Mouse (Mus musculus) midbrain, postnatal 0 days (tissue): ENCODE measurements around the gene Gpr37l1. TPM values are rescaled to one million over a fixed set of nuclear protein-coding genes. Genes with fewer than 3 reads are reported as not detected.

Source experiments
- ATAC-seq: fragments of 200-750 bp; cut with Nextera tagmentation; 2 replicates; pipeline ENCODE4 v1.8.0; 2017; ENCODE audit warnings: moderate number of reproducible peaks, mild to moderate bottlenecking, moderate TSS enrichment, moderate library complexity; ENCODE audit not compliant: low FRiP score
- DNase-seq: peaks from one replicate; pipeline ENCODE4 v3.0.0-alpha.2; 2015; ENCODE audit warnings: low spot score
- H3K27ac ChIP-seq: fragments of 300-500 bp; sonication (generic); 2 replicates; pipeline ENCODE4 v1.5.1; 2014; ENCODE audit warnings: low read depth, mild to moderate bottlenecking, low read length, mixed read lengths
- H3K27me3 ChIP-seq: fragments of 300-500 bp; sonication (generic); 2 replicates; pipeline ENCODE4 v1.6.1; 2014; ENCODE audit warnings: low read length, control low read depth, mixed read lengths; ENCODE audit not compliant: insufficient read depth
- H3K36me3 ChIP-seq: fragments of 300-500 bp; sonication (generic); 2 replicates; pipeline ENCODE4 v1.6.1; 2014; ENCODE audit warnings: low read length, control low read depth, mixed read lengths; ENCODE audit not compliant: insufficient read depth
- H3K4me1 ChIP-seq: fragments of 300-500 bp; sonication (generic); 2 replicates; pipeline ENCODE4 v1.6.1; 2014; ENCODE audit warnings: mild to moderate bottlenecking, control low read depth, antibody characterized with exemption, low read length, mixed read lengths; ENCODE audit not compliant: insufficient read depth
- H3K4me2 ChIP-seq: fragments of 300-500 bp; sonication (generic); 2 replicates; pipeline ENCODE4 v1.6.1; 2014; ENCODE audit warnings: low read depth, mild to moderate bottlenecking, low read length, mixed read lengths; ENCODE audit not compliant: poor library complexity, severe bottlenecking
- H3K4me3 ChIP-seq: fragments of 300-500 bp; sonication (generic); 2 replicates; pipeline ENCODE4 v1.5.1; 2014; ENCODE audit warnings: low read depth, mild to moderate bottlenecking, low read length, moderate library complexity
- H3K9ac ChIP-seq: fragments of 300-500 bp; sonication (generic); replicated peaks from 2 replicates; pipeline ENCODE4 v1.6.1; 2014; ENCODE audit warnings: mild to moderate bottlenecking, low read length, moderate library complexity, mixed read lengths; ENCODE audit not compliant: poor library complexity, severe bottlenecking
- H3K9me3 ChIP-seq: fragments of 300-500 bp; sonication (generic); 2 replicates; pipeline ENCODE4 v1.6.1; 2016; ENCODE audit warnings: low read length, control low read depth
- CTCF ChIP-seq: IDR thresholded peaks from 2 replicates; pipeline ENCODE4 v1.5.1; 2016; ENCODE audit warnings: antibody characterized with exemption, mild to moderate bottlenecking
- WGBS: fragments of 180-500 bp; shearing (Covaris S2); extraction: QIAGEN DNeasy Blood & Tissue Kit; methylation state at CpG from one replicate; pipeline ENCODE4 v1.1.7; 2014; 5-methylcytosine and 5-hydroxymethylcytosine counted together
- polyA plus RNA-seq: library from polyadenylated mRNA; unstranded; fragments of >200 nt; fragmentation: Nextera tagmentation; extraction: Ambion mirVana; gene quantifications from 2 replicates; pipeline ENCODE4 v1.2.1, GENCODE M21; 2015
- total RNA-seq: library from RNA; depleted of rRNA; stranded (reverse); fragments of >200 nt; gene quantifications from 2 replicates; pipeline ENCODE4 v1.2.3, GENCODE M21; 2014

Gene Gpr37l1
- total and polyA plus RNA-seq, 2 experiments from 2014 or later = 8.8 to 25.7 TPM

DNA sequence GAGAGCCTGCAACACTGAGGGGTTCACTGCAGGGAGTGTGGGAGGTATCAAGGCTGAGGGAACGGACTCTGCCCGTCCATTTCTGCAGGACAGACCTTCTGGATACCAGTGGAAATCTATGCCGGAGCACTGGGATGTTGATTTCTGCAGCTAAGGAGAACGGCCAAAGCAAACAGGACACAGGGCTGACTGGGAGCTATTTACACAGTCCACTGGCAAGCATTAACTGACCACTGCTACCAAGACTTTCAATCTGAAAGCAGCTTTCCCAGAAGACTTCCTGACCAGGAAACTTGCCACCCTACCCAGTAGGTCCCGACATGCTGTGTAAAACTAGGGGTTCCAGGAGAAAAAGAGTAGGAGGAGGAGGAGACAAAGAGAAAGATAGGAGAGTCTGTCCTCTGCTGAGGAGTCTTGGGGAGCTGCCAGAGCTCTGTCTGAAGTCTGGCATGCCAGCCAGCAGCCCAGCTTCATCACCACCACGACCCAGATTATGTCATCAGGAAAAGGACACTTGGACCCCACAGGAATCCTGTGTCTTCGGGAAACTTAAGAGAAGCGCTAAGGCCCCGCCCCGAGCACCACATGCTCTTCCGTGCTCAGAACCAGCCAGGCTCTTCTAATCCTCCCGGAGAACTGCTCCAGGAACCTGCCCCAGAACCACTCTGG lies 2.2 kb upstream of the Gpr37l1 start:
- TF ChIP-seq CTCF = no peak
- no peak overlapping the region for H3K4me2 ChIP-seq
- DNase-seq (peak; percentile 58), ATAC-seq (peak; percentile 31; the same call in 1 of the 2 replicates)
- H3K9me3 ChIP-seq = no peaks in the 10 kb centered on the region
- no peaks in the 10 kb centered on the region for H3K4me1 ChIP-seq
- no peaks in the 10 kb centered on the region for H3K36me3 ChIP-seq
- peak overlapping the region; percentile 43; the same call in 1 of the 2 replicates for H3K27ac ChIP-seq
- H3K27me3 ChIP-seq = no peaks in the 10 kb centered on the region
- H3K9ac ChIP-seq = no peak overlapping the region
- H3K4me3 ChIP-seq = no peak overlapping the region
- 43% methylated on average over 12 of the region's 12 CpGs for WGBS

GRCm38 (mm10) chr1:135168453-135169200 lies 1.1 kb upstream of the Gpr37l1 start:
- H3K9ac ChIP-seq = no peak overlapping the region
- H3K4me2 ChIP-seq = no peak overlapping the region
- ATAC-seq (no peak), DNase-seq (no peak)
- H3K36me3 ChIP-seq = no peaks in the 10 kb centered on the region
- H3K27me3 ChIP-seq = no peaks in the 10 kb centered on the region
- no peak overlapping the region for H3K27ac ChIP-seq
- no peaks in the 10 kb centered on the region for H3K9me3 ChIP-seq
- H3K4me1 ChIP-seq = no peaks in the 10 kb centered on the region
- no peak overlapping the region for H3K4me3 ChIP-seq
- TF ChIP-seq CTCF = no peak
- WGBS = 93% methylated on average over 10 of the region's 10 CpGs

DNA sequence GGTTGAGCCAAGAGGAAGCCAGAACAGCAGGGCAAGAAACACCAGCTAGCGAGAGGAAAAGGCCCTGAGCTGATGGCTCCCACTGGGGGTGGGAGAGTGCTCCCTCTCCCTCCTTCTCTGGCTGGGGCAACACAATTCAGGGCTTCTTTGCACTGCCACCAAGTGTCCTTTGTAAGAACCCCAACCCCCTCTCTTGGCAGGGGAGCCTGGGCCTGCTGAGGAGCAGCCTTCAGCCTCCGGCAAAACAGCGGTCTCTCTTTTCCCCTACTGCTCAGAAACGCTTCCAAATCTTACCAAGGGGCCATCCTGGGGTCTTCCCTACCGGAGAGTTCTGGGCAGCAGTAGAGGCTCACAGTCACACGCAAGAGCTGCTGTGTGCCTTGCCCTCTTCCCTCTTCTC lies 4.8 kb downstream of the Gpr37l1 start:
- Histone ChIP-seq H3K4me1 (no peaks in the 10 kb centered on the region; the same call in 1 of the 2 replicates), H3K27me3 (no peaks in the 10 kb centered on the region), H3K4me3 (no peak overlapping the region), H3K36me3 (no peaks in the 10 kb centered on the region), H3K9me3 (no peaks in the 10 kb centered on the region), H3K4me2 (no peak overlapping the region), H3K27ac (peak overlapping the region; percentile 48), H3K9ac (no peak overlapping the region)
- TF ChIP-seq CTCF = peak; percentile 37
- ATAC-seq (no peak), DNase-seq (peak; percentile 75)
- WGBS = 26% methylated on average over 6 of the region's 6 CpGs

GRCm38 (mm10) chr1:135160411-135161050 lies 7.0 kb downstream of the Gpr37l1 start:
- no peaks in the 10 kb centered on the region for H3K27me3 ChIP-seq
- H3K4me3 ChIP-seq = no peak overlapping the region
- H3K4me2 ChIP-seq = no peak overlapping the region
- H3K4me1 ChIP-seq = no peaks in the 10 kb centered on the region; the same call in 1 of the 2 replicates
- WGBS = 84% methylated on average over 13 of the region's 13 CpGs
- H3K9me3 ChIP-seq = no peaks in the 10 kb centered on the region
- H3K9ac ChIP-seq = no peak overlapping the region
- peak overlapping the region; percentile 77 for H3K27ac ChIP-seq
- TF ChIP-seq CTCF = no peak
- no peak for DNase-seq
- peaks cover 11% of the 10 kb centered on the region for H3K36me3 ChIP-seq
- ATAC-seq = no peak

GRCm38 (mm10) chr1:135159556-135160123 lies 7.8 kb downstream of the Gpr37l1 start:
- H3K4me2 ChIP-seq = no peak overlapping the region
- no peak for TF ChIP-seq CTCF

More at GRCm38 (mm10) chr1:135159556-135160123, 7.8 kb downstream of the Gpr37l1 start:
- Histone ChIP-seq H3K4me1 (no peaks in the 10 kb centered on the region; the same call in 1 of the 2 replicates), H3K9me3 (no peaks in the 10 kb centered on the region), H3K4me3 (no peak overlapping the region), H3K9ac (no peak overlapping the region), H3K27me3 (no peaks in the 10 kb centered on the region), H3K36me3 (peaks cover 17% of the 10 kb centered on the region), H3K27ac (peak overlapping the region; percentile 77)
- peak; percentile 55 for DNase-seq
- 0 out of 2 replicates have a peak, but pooled peaks have one; percentile 17 for ATAC-seq
- WGBS = 71% methylated on average over 11 of the region's 11 CpGs
